Mouse (Mus musculus) midbrain, embryonic 12.5 days (tissue): Measurements from ENCODE around the gene Maml3. TPM values are rescaled to one million over a fixed set of nuclear protein-coding genes. Genes with fewer than 3 reads are reported as not detected.
A peak's percentile ranks its signal among the peaks of the same experiment; 100 is the strongest.

Experiments used
- ATAC-seq: fragments of 200-750 bp; cut with Nextera tagmentation; 2 replicates; pipeline ENCODE4 v1.8.0; 2017; ENCODE audit warnings: low read depth, moderate TSS enrichment, moderate library complexity; ENCODE audit not compliant: low FRiP score
- H3K27ac ChIP-seq: fragments of 300-500 bp; sonication (generic); replicated peaks from 2 replicates; pipeline ENCODE4 v1.5.1; 2016; ENCODE audit warnings: mild to moderate bottlenecking
- H3K27me3 ChIP-seq: fragments of 300-500 bp; sonication (generic); 2 replicates; pipeline ENCODE4 v1.6.1; 2016; ENCODE audit warnings: mild to moderate bottlenecking
- H3K36me3 ChIP-seq: fragments of 300-500 bp; sonication (generic); 2 replicates; pipeline ENCODE4 v1.6.1; 2016
- H3K4me1 ChIP-seq: fragments of 300-500 bp; sonication (generic); 2 replicates; pipeline ENCODE4 v1.6.1; 2016
- H3K4me2 ChIP-seq: fragments of 300-500 bp; sonication (generic); replicated peaks from 2 replicates; pipeline ENCODE4 v1.6.1; 2016; ENCODE audit warnings: mild to moderate bottlenecking, moderate library complexity
- H3K4me3 ChIP-seq: fragments of 300-500 bp; sonication (generic); 2 replicates; pipeline ENCODE4 v1.5.1; 2016; ENCODE audit warnings: mild to moderate bottlenecking
- H3K9ac ChIP-seq: fragments of 300-500 bp; sonication (generic); replicated peaks from 2 replicates; pipeline ENCODE4 v1.6.1; 2016; ENCODE audit warnings: mild to moderate bottlenecking, moderate library complexity
- H3K9me3 ChIP-seq: fragments of 300-500 bp; sonication (generic); 2 replicates; pipeline ENCODE4 v1.6.1; 2016; ENCODE audit warnings: mild to moderate bottlenecking
- WGBS: fragments of 180-500 bp; shearing (Covaris S2); methylation state at CpG from one replicate; pipeline ENCODE4 v1.1.7; 2016; 5-methylcytosine and 5-hydroxymethylcytosine counted together
- polyA plus RNA-seq: library from polyadenylated mRNA; unstranded; fragments of >200 nt; fragmentation: Nextera tagmentation; extraction: Ambion mirVana; gene quantifications from 2 replicates; pipeline ENCODE4 v1.2.1, GENCODE M21; 2016

The Maml3 gene
- polyA plus RNA-seq, 1 experiment from 2014 or later = 8.2 TPM

DNA sequence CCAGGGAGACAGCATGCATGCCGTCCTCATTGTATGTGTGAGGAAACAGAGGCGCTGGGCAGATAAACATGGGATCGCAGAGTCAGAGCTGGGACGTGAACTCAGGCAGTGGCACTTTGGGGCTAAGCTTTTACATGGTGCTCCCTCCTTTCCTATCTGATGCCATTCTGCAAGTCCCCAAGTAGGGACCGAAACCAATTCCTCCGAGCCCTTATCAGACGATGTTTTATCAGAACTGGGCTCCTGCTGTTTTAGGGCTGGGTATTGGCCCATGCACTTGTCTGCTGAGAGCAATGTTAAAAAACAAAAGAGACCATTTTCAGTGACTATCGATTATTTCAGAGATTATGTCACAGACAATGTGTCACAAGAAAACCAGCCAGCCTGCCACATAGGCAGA, 191.4 kb downstream of the Maml3 start:
- Histone ChIP-seq H3K9ac (no peak overlapping the region), H3K4me3 (no peak overlapping the region), H3K36me3 (no peaks in the 10 kb centered on the region), H3K4me1 (peaks cover 27% of the 10 kb centered on the region), H3K27ac (no peak overlapping the region), H3K4me2 (no peak overlapping the region), H3K9me3 (no peaks in the 10 kb centered on the region), H3K27me3 (peaks cover 13% of the 10 kb centered on the region)
- ATAC-seq = no peak
- 84% methylated on average over 8 of the region's 8 CpGs for WGBS

DNA sequence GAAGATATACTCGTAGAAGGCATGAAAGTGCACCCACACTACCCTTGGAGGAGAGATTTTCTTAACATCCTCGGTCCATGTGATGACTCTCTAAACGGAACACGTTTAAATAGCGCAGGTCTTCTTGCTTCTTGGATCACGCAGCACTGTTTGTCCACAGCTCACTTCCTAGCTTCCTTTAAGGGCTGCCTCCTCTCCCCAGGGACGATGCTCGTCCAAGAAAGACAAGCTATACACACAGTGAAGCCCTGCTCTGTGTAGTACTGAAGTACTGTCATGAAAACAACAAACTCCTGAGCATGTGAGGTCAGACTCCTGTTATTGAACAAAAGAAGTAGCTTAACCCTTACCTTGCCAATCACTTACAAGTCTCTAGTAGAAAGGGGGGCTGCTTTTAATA, 192.7 kb downstream of the Maml3 start:
- Histone ChIP-seq H3K9me3 (no peaks in the 10 kb centered on the region), H3K27ac (no peak overlapping the region), H3K27me3 (peaks cover 13% of the 10 kb centered on the region), H3K9ac (no peak overlapping the region), H3K4me1 (peaks cover 36% of the 10 kb centered on the region), H3K4me3 (no peak overlapping the region), H3K36me3 (no peaks in the 10 kb centered on the region), H3K4me2 (no peak overlapping the region)
- WGBS = 59% methylated on average over 8 of the region's 8 CpGs
- ATAC-seq = no peak

DNA sequence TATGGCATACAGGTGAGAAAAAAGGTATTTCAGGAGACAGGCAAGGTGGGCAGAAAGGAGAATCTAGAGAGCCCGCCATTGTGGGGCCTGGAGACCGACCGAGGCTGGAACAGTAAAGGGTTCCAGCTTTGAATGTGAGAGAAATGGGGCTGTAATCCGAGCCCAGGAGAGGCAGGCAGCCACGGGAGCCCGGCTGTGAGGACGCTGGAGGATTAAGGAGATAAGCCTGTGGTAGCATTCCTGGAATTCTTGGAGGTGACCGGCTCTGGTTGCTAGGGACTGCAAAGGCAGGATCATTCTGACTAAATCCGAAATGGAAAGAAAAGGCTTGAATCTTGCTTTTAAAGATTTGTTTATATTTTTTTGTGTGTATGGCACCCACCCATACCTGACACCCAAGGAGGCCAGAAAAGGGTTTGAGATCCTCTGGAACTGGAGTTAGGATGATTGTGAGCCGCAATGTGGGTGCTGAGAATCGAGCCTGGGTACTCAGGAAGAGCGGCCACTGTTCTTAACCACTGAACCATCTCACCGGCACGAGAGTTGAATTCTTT, 196.4 kb downstream of the Maml3 start:
- Histone ChIP-seq H3K4me2 (peak overlapping the region; percentile 18), H3K27me3 (peaks cover 13% of the 10 kb centered on the region), H3K9ac (no peak overlapping the region), H3K27ac (0 out of 2 replicates have a peak overlapping the region, but pooled peaks have one; percentile 20), H3K9me3 (no peaks in the 10 kb centered on the region), H3K4me3 (no peak overlapping the region), H3K4me1 (peaks cover 33% of the 10 kb centered on the region), H3K36me3 (no peaks in the 10 kb centered on the region)
- peak; percentile 68 for ATAC-seq
- WGBS = 4% methylated on average over 14 of the region's 14 CpGs

DNA sequence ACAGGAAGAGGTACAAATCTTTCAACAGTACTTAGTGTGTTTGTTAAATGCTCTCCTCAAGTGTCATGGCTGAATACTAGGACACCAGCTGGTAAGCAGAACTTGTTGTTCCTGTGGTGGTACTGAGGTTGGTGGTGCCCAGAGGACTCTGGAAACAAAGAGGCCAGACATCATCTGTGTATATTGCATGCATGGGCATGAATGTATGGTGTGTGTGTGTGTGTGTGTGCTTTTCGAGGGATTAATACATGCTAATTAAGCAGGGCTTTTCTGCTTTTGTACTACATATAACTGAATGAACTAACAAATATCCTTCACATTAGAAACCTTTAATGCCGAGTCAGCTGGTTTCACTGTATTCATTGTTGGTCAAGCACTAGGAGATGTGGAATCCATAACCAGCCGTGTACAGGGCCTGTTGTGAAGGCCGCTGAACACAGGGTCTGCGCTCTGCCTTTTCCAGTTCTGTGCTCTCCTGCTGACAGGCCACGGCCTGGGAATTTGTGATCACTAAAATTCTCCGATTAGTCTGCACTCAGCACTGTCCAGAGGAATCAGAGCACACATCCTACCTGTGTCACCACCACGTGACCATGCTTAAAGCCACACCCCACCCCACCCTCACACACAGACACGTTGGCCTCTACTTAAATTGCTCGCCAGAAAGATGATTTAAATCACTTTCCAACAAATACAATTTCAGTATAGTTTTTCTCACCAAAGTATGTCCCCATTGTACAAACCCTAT, 197.6 kb downstream of the Maml3 start:
- Histone ChIP-seq H3K9ac (no peak overlapping the region), H3K27me3 (peaks cover 13% of the 10 kb centered on the region), H3K27ac (no peak overlapping the region), H3K4me2 (no peak overlapping the region), H3K36me3 (no peaks in the 10 kb centered on the region), H3K9me3 (no peaks in the 10 kb centered on the region), H3K4me1 (peaks cover 31% of the 10 kb centered on the region), H3K4me3 (no peak overlapping the region)
- ATAC-seq = peak; percentile 73
- WGBS = 24% methylated on average over 10 of the region's 10 CpGs

DNA sequence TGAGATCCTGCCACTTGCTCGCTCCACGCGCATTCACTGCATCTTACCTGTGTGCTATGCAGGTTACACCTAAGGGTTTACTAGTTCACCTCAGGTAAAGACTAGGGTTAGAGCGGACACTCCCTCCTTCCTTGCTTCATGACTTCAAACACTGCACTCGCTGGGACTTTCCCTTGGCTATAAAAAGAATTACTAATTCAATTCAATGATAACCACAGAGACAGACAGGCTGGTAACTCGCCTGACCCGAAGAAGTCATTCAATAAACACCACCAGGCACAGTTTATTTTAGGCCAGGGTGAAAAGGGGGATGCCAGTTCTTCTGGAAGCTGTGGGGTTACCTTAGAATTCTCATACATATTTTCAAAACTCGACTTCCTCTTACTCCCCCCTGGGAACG, 199.0 kb downstream of the Maml3 start:
- no peak for ATAC-seq
- no peak overlapping the region for H3K27ac ChIP-seq
- WGBS = 75% methylated on average over 9 of the region's 9 CpGs

DNA sequence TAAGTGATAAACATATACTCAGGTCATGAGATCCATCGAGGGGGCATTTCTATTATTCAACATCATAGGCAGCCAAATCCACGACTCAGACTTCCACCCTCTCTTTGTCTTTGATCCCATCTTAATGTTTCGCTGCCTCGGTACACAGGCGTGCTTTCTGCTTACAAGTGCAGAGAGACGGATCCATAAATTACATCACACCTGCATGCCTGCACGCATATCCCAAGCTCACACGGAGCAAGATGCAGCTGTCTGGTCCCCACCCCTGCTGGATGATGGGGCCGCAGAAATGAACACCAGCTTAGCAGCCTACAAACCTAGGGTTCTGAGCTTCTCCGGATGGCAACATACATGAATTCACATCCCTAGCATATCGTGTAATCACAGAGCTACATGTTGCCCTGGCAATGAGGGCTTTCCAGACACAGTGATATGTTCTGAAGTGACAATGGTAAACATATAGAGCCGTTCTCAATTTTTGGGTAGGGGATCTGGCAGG, 200.5 kb downstream of the Maml3 start:
- 59% methylated on average over 12 of the region's 12 CpGs for WGBS
- Histone ChIP-seq H3K4me1 (peaks cover 47% of the 10 kb centered on the region), H3K27ac (no peak overlapping the region; the same call in 1 of the 2 replicates), H3K4me3 (no peak overlapping the region), H3K9ac (no peak overlapping the region), H3K36me3 (no peaks in the 10 kb centered on the region), H3K4me2 (no peak overlapping the region), H3K27me3 (peaks cover 8% of the 10 kb centered on the region; the same call in 1 of the 2 replicates), H3K9me3 (no peaks in the 10 kb centered on the region)
- no peak for ATAC-seq

More for the DNA sequence above, 199.0 kb downstream of the Maml3 start:
- no peak overlapping the region for H3K4me2 ChIP-seq
- no peak overlapping the region for H3K9ac ChIP-seq
- H3K36me3 ChIP-seq = no peaks in the 10 kb centered on the region
- no peak overlapping the region for H3K4me3 ChIP-seq
- peaks cover 35% of the 10 kb centered on the region for H3K4me1 ChIP-seq
- no peaks in the 10 kb centered on the region for H3K9me3 ChIP-seq
- H3K27me3 ChIP-seq = peaks cover 11% of the 10 kb centered on the region

DNA sequence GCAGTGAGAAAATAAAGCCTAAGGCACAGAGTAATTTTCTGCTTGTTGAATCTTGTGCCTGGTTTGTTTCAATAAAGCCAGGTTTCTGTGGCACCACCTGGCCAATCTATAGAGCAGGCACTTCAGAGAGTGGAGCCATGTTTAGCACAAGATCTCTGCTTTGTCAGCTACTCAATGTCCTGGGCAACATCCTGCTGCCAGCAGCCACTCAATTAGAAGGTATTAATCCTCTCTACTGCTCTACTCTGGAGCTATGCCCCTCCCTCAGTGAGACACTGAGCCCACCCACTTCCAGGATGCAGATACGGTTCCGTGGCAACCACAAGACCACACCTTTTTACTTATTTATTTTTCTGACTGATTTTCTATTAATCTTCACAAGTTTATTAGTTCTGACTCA, 203.7 kb downstream of the Maml3 start:
- Histone ChIP-seq H3K9ac (no peak overlapping the region), H3K4me3 (no peak overlapping the region), H3K9me3 (no peaks in the 10 kb centered on the region), H3K27ac (no peak overlapping the region), H3K27me3 (no peaks in the 10 kb centered on the region), H3K4me2 (no peak overlapping the region), H3K4me1 (peaks cover 29% of the 10 kb centered on the region), H3K36me3 (no peaks in the 10 kb centered on the region)
- WGBS = 57% methylated on average over 2 of the region's 2 CpGs
- no peak for ATAC-seq

DNA sequence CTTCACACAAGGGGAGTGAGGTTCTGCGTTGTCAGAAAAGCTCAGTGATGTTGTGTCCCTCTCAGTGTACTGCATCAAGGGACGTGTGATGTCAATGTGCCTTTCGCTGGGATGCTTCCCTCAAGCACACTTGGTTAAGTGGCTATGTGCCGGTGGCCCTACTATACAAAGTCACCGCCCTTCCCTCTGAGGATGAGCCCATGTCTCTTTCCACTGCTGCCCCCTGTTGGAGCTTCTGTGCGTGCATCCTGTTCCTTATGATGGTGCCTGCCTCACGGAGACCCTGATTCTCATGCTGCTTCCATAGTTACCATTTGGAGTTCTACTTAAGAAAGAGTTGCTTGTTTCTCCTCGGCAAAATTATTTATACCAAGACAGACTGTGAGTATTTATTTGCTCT, 210.4 kb downstream of the Maml3 start:
- WGBS = 69% methylated on average over 8 of the region's 8 CpGs
- no peak overlapping the region for H3K27ac ChIP-seq
- no peak overlapping the region for H3K9ac ChIP-seq
- H3K27me3 ChIP-seq = no peaks in the 10 kb centered on the region
- H3K4me3 ChIP-seq = no peak overlapping the region
- H3K36me3 ChIP-seq = no peaks in the 10 kb centered on the region
- H3K4me2 ChIP-seq = no peak overlapping the region
- H3K9me3 ChIP-seq = 0 out of 2 replicates have a peak, but pooled peaks cover 6% of the 10 kb centered on the region
- peaks cover 10% of the 10 kb centered on the region for H3K4me1 ChIP-seq
- ATAC-seq = no peak

DNA sequence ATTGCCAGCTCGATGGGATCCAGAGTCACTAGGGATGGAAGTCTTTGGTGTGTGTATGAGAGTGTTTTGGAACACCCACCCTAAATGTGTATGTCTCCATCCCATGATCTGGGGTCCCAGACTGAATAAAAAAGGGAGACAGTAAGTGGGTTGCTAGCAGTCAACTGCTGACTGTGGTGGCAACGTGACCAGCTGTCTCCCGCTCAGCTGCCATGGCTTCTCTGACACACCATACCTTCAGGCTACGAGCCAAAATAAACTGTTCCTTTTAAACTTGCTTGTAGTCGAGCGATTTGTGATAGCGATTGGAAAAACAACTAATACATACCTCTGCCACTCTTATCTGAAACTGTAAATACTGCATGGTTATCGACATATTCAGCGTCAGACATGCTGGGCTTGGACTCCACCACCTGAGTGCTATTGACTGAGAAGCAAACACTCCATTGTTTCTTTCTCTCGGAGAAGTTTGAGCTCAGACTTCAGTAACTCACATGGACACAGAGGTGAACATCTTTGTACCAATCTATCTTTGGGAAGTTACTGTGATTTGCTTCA, 213.2 kb downstream of the Maml3 start:
- H3K27ac ChIP-seq = no peak overlapping the region
- peaks cover 29% of the 10 kb centered on the region for H3K4me1 ChIP-seq
- H3K27me3 ChIP-seq = no peaks in the 10 kb centered on the region
- H3K4me2 ChIP-seq = no peak overlapping the region
- ATAC-seq = no peak
- 0 out of 2 replicates have a peak, but pooled peaks cover 6% of the 10 kb centered on the region for H3K9me3 ChIP-seq
- H3K9ac ChIP-seq = no peak overlapping the region
- no peak overlapping the region for H3K4me3 ChIP-seq
- no peaks in the 10 kb centered on the region for H3K36me3 ChIP-seq
- 90% methylated on average over 10 of the region's 10 CpGs for WGBS

DNA sequence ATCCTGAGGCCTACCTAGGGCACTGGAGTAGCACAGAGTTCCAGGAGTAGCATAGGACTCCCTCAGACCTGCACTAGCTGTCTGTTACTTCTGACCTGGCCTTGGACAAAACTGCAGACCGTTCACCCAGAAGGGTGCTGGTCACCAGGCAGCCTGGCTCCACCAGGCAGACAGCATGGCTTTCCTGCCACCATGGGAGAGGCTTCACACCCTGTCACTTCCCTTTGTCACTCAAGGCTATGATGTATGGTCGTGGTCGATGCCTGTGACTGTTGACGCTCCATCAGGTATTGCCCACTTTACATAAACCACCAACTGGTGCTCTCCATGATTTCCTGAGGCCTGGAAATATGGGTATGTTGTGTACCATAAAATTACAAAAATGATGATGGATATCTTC, 214.7 kb downstream of the Maml3 start:
- Histone ChIP-seq H3K27ac (peak overlapping the region; percentile 86), H3K9ac (0 out of 2 replicates have a peak overlapping the region, but pooled peaks have one; percentile 24), H3K9me3 (no peaks in the 10 kb centered on the region), H3K4me1 (peaks cover 29% of the 10 kb centered on the region), H3K4me3 (no peak overlapping the region), H3K36me3 (no peaks in the 10 kb centered on the region), H3K4me2 (no peak overlapping the region), H3K27me3 (no peaks in the 10 kb centered on the region)
- WGBS = 80% methylated on average over 4 of the region's 4 CpGs
- ATAC-seq = no peak

DNA sequence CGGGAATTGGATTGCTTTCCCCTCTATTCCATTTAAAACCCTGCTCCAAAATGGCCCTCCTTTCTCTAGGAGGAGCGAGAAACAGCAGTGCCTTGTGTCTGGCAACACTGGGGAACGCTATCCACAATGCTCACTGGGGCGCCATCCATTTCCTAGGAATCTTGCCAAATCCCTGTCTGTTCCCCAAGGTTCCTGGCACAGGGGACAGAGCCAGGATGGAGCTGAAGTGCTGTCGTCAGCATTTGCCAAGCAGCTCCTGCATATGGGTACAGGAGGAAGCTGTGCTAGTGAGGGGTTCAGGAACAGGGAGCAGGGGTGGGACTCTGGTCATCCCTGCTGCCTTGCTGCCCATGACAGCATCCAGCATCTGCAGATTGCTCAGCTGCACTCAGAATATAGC, 215.1 kb downstream of the Maml3 start:
- Histone ChIP-seq H3K36me3 (no peaks in the 10 kb centered on the region), H3K27me3 (no peaks in the 10 kb centered on the region), H3K4me1 (peaks cover 29% of the 10 kb centered on the region), H3K27ac (peak overlapping the region; percentile 86), H3K4me2 (no peak overlapping the region), H3K9me3 (no peaks in the 10 kb centered on the region), H3K9ac (0 out of 2 replicates have a peak overlapping the region, but pooled peaks have one; percentile 24), H3K4me3 (no peak overlapping the region)
- WGBS = 57% methylated on average over 5 of the region's 5 CpGs
- no peak for ATAC-seq
